Mouse (Mus musculus) myocyte (in vitro differentiated cells): ENCODE measurements at regions not wholly inside any gene's neighbourhood (a gene's known extent, or its start where the extent isn't known, plus 50 kb on each side); places are given as distances from the start of the nearest gene placed in this dataset.

Source experiments
- MYOG ChIP-seq, 3 experiments: IDR thresholded peaks; one replicate each; pipeline ENCODE4 v1.6.1; 2011; ENCODE audit warnings: control low read depth in 2 of 3, low read depth in 2 of 3, mild to moderate bottlenecking in 2 of 3; ENCODE audit not compliant: insufficient read length in 2 of 3, control insufficient read depth in 1 of 3, insufficient read depth in 1 of 3
- TCF12 ChIP-seq: IDR thresholded peaks from one replicate; pipeline ENCODE4 v1.6.1; 2011; ENCODE audit warnings: mild to moderate bottlenecking, control low read depth; ENCODE audit not compliant: poor library complexity, insufficient read depth, severe bottlenecking

DNA sequence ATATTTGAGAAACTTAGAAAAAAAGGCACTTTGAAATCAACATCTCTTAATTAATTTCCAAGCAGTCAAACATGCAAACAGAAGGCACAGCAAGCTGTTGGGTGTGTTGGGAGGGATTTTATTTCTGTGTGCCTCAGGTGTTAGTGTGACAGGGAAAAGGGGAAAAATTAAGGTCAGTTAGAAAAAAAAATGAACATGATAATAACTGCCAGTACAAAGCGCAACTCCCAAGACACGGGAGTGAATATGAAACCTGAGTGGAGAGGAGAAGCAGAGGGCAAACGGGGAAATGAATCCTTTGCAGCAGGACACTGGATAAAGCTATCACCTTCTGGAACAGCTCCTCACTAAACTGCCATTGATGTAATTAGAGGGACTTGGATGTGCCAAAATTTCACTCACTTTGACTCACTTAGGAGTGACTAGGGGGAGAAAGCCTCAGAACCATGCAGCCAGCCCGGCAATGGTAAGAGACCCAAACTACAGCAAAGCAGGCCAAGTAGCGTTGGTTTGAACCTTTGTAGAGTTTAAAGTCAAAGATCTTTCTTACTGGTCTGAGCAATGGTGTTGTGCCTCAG, 211.0 kb downstream of the Olfr1505 start:
- no peak for TF ChIP-seq MYOG (IDR thresholded peaks at IDR 0.05; ENCODE audit: control insufficient read depth in 1 of 3, insufficient read depth in 1 of 3, insufficient read length in 2 of 3, low read depth in 2 of 3)
- TF ChIP-seq TCF12 = no peak
